Mouse (Mus musculus) cerebellum, adult 8-10 months (tissue): ENCODE data around the gene Wdr5.
A peak's percentile ranks its signal among the peaks of the same experiment; 100 is the strongest.
"Not testable (repeated sequence)": the region's sequence is repeated elsewhere in the genome, so short reads cannot be mapped to it uniquely, and the experiment has no call there.

Source experiments
- DNase-seq: peaks from one replicate; pipeline ENCODE4 v3.0.0; 2022

Gene Wdr5

DNA sequence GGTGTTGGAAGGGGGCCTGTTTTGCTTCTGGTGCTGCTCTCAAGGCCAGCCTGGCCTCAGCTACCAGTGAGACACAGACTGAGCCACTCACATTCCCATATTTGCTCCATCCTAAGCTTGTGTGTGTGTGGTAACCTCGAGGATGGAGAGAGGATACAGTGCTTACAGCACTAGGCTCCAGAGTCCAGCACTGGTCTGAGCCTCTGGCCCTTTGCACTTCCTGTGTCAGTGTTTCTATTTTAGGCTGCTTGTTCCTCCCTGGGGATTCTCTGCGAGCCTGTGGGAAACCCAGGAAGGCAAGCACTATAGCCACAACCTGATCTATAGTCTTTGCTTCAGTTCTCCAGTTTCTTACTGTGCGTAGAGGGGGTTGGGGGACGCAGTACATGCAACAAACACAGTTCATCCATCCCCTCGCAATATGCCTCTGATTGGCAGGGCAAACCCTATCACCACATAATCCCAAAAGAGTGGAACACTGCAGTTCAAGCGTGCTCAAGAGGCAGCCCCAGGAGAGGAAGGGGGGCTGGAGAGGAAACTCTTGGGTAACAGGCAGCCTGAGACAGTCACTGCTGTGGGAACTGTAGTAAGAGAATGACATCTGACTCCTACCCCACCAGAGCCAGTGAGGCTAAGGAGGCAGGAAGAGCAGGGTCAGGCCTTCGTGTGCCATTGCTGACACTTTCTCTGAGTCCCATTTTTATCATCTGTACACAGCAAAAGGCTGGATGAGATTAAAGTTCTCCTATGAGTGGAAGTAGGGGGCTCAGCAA lies 10.7 kb upstream of the Wdr5 start:
- no peak for DNase-seq

DNA sequence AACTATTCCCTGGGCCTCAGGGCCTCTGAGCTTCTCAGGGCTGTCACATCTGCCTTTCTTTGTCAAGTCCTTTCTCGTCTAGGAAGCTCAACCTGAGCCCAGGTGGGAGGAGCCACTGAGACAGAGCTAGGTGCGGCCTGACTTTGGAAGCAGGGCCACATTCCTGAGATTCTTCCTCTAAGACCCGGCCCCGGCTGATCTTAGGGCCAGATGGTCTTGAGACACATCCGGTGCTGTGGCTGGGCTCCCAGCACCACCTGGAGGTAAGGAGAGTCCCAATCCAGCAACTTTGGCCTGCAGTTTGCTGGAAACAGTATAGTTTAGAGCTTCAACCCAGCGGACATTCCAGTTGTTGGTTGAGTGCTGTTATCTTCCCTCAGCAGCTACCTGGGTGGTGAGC lies 9.4 kb upstream of the Wdr5 start:
- DNase-seq: no peak

- not testable (repeated sequence) for DNase-seq
Observed at GRCm38 (mm10) chr2:27506658-27507057, 8.3 kb upstream of the Wdr5 start.

DNA sequence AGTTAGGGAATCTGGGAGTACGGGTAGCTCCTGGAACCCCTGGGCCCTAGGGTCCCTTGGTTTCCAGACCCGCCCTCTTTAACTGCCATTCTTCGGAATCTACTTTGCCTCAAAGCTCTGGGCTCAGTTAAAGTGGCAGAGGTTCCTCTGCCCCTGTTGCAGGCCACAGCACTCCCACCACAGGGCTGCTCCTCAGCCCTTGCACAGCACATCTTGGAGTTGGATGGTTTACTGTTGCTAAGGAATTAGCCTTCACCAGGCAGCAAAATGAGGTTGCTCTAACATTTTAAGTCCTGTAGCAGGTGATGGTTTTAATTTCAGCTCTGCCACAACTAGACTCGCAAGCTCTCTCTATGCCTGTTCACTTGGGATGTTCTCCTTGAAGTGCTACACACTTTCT lies 7.4 kb upstream of the Wdr5 start, which contains the start of gene Brd3:
Gene Brd3 (minus strand): TSS at position 101 of the 400 bp plus-strand sequence.
- no peak for DNase-seq

- no peak for DNase-seq
Observed at GRCm38 (mm10) chr2:27510706-27511105, 4.3 kb upstream of the Wdr5 start.

DNA sequence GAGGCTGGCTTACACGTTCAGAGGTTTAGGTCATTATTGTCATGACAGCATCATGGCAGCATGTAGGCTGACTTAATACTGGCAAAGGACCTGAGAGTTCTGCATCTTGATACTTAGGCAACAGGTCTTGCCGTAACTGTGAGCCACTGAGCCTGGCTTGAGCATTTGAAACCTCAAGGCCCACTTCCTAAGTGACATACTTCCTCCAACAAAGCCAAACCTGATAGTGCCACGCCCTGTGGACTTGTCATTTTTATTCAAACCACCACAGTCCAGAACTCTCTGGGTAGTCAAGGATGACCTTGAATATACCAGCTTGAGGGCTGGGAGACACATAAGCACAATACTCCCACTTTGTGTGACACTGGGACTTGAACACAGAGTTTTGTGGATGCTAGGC lies 2.0 kb upstream of the Wdr5 start:
- no peak for DNase-seq

GRCm38 (mm10) chr2:27513861-27514260 lies 1.1 kb upstream of the Wdr5 start:
- no peak for DNase-seq

- no peak for DNase-seq
Observed at GRCm38 (mm10) chr2:27515341-27516166, 597 bp downstream of the Wdr5 start.

- no peak for DNase-seq
Observed at GRCm38 (mm10) chr2:27516289-27516688, 1.3 kb downstream of the Wdr5 start.

GRCm38 (mm10) chr2:27518283-27518682 lies 3.3 kb downstream of the Wdr5 start:
- DNase-seq: no peak

GRCm38 (mm10) chr2:27538455-27539330 lies 23.7 kb downstream of the Wdr5 start:
- not testable (repeated sequence) for DNase-seq

GRCm38 (mm10) chr2:27539336-27539735 lies 24.4 kb downstream of the Wdr5 start:
- peak; percentile 38 for DNase-seq

- peak; percentile 99 for DNase-seq
Observed at GRCm38 (mm10) chr2:27539772-27540514, 25.0 kb downstream of the Wdr5 start.

DNA sequence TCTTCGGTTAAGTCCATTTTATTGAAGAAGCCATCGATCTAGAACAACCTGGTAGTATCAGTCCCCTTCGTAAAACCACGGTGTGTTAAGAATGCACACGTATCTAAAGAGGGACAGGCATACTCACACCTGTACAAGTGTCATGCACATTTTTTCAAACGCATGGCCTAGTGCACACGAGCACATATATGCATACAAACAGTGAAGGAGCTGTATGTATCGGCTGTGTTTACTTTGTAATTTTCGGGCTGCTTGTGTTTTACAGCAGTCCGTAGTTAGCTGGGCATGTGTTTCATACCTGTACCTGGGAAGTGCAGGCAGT lies 25.5 kb downstream of the Wdr5 start:
- DNase-seq: no peak

DNA sequence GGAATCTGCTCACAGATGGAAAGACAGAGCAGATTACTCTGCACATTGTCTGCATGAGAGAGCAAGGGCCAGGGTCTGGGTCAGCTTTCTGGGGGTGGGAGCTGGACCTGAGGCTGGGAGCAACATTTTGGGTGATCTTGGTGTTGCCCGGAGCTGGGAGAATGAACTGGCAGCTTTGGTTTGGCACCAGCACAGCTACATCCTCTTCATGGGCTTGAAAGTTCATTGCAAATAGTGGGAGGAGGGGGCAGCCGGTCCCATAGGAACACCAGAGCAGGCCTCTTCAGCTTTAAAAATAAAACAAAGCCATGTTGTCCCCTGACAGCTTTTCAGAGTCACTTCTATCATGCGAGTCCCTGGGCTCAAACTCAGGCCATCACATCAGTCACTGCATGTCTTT lies 26.3 kb downstream of the Wdr5 start:
- DNase-seq: no peak

GRCm38 (mm10) chr2:27544613-27545012 lies 29.7 kb downstream of the Wdr5 start:
- DNase-seq: no peak

DNA sequence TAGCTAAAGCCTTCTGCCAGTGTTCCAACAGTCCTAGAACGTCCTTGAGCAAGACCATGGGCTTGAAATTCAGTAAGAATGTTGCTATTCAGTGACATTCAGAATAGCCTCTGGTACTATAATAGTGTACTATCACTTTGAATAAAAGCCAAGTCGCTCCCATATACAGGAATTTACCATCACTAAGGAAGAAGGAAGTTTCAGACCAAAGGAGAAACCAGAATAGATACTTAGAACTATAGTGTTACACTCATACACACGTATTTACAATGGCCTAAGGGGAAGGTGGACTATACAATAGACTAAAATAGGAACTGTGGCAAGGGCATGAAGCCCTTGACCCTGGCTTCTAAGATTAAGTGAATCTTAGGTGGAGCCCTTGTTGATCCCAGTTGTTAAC lies 30.6 kb downstream of the Wdr5 start:
- DNase-seq: not testable (repeated sequence)

DNA sequence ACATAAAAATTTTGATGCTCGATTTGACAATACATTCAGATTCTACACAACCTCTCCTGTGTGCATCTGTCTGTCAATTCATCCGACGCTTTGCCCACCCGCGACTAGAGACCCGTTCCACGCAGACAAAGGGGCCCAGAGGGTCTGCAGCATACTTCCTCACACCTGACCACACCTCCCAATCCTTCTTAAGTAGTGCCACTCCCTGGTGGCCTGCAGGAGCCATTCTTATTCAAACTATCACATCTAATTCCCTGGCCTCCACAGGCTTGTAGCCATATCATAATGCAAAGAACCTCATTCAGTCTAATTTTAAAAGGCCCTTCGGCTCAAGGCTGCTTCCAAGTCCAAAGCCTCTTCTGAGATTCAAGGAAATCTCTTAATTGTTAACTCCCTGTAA lies 31.1 kb downstream of the Wdr5 start:
- not testable (repeated sequence) for DNase-seq

DNA sequence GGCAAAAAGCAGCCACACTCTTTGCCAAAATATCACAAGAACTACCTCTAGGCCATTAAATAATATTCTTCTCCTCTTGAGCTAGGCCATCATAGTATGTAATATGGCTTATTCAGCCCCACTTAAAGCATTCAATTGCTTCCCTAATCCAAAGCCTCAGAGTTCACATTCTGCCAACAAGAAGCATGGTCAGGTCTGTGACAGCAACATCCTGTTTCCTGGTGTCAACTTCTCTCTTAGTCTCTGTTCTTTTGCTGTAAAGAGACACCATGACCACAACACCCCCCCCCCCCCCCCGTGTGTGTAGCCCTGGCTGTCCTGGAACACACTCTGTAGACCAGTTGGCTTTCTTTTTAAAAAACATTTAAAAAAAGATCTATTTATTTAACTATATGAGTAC lies 32.4 kb downstream of the Wdr5 start:
- DNase-seq: no peak

DNA sequence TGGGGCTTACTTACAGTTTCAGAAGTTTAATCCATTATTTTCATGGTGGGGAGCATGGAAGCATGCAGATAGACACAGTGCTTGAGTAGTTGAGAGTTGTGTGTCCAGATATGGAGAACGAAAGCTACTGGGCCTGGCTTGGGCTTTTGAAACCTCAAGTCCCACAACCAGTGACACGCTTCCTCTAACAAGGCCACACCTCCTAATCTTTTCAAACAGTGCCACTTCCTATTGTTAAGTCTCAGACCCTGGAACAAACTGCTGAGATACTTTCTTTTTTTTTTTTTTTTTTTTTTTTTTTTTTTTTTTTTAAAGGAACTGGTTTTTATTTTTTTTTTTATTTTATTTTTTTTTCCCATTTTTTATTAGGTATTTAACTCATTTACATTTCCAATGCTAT lies 33.0 kb downstream of the Wdr5 start:
- DNase-seq: no peak

DNA sequence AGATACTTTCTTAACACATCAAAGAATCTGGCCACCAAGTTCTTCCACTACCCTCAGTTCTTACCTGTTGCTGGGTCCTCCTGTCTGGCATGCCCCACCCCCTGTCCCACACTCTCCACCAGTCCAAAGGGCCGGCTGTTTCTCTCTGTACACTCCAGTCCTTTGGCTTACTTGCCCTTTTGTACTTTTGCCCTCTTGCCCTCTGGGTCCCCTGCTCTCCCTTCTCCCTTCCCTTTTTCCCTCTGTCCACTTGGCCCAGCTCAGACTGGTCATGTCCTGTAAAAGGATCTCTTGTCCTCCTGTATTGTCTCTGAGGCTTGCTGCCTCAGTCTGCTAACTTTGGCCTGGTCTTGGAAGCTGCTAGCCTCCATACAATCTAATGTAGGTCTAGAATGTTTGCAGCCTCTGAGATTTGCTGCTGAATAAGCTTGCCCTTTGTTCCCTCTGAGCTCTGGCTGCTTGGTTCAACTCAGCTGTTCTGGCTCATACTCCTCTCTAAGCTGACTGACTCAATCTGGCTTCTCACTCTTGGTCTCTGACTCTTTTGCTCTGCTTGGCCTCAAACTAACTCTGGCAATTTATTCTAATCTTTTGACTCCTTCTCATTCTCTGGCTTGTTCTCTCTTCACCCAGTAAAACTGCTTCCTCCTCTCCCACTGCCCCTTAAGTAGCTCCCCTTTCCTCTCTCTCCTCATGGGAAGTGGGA lies 33.9 kb downstream of the Wdr5 start:
- DNase-seq: no peak
